Mouse (Mus musculus) adipocyte (in vitro differentiated cells): ENCODE results near the gene Gins2.
A peak's percentile ranks its signal among the peaks of the same experiment; 100 is the strongest.

ENCODE experiments used
- DNase-seq: peaks from one replicate; pipeline ENCODE4 v3.0.0-alpha.2; 2016; ENCODE audit warnings: low spot score

Gene Gins2

DNA sequence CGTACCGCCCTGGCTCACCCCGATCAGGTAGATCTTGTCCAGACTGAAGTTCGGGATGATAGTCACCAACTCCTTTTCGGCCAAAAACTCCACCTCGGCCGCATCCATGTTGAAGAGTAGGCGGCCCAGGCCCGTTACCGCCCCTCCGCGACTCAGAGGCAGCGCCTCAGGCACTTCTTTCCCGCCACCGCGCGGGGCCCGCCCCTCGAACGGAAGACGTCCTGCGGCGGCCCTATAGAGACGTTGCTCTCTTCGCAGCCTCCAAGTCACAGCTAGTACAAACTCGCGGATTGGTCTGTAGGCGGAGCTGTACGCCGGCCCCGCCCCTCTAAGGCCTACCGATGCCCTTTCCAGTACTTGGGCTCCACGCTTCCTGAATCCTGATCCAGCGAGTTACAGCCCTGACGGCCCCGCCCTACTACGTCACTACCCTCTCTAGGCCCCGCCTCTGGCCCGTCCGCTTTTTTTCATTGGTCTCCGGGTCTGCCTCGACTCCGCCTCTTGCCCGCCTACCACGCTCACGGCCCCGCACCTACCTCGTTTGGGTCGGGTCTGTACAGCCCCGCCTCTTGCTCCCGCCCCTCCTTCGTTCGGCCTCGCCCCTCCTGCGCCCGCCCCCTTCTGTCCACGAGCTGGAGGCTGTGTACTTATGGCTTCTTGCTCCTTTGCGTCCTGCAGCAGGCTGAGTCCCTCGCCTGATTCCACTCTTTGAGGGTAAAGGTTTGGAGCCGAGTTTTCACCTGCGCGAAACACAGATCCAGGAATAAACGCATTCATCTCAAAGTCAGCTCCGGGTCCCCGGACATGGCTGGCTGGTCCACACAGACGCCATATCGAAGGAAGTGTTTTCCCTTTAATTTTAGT is at the start of gene Gins2:
Gene Gins2 (minus strand): TSS at position 397 of the 864 bp plus-strand sequence.
- DNase-seq: peak; percentile 97

GRCm38 (mm10) chr8:120634329-120634839 is 45.3 kb upstream of the Gins2 start:
- DNase-seq: peak; percentile 68

- no peak for DNase-seq
These were observed 44.7 kb upstream of the Gins2 start for GRCm38 (mm10) chr8:120633665-120634271.

- no peak for DNase-seq
These were observed 44.0 kb upstream of the Gins2 start for GRCm38 (mm10) chr8:120632969-120633664.

DNA sequence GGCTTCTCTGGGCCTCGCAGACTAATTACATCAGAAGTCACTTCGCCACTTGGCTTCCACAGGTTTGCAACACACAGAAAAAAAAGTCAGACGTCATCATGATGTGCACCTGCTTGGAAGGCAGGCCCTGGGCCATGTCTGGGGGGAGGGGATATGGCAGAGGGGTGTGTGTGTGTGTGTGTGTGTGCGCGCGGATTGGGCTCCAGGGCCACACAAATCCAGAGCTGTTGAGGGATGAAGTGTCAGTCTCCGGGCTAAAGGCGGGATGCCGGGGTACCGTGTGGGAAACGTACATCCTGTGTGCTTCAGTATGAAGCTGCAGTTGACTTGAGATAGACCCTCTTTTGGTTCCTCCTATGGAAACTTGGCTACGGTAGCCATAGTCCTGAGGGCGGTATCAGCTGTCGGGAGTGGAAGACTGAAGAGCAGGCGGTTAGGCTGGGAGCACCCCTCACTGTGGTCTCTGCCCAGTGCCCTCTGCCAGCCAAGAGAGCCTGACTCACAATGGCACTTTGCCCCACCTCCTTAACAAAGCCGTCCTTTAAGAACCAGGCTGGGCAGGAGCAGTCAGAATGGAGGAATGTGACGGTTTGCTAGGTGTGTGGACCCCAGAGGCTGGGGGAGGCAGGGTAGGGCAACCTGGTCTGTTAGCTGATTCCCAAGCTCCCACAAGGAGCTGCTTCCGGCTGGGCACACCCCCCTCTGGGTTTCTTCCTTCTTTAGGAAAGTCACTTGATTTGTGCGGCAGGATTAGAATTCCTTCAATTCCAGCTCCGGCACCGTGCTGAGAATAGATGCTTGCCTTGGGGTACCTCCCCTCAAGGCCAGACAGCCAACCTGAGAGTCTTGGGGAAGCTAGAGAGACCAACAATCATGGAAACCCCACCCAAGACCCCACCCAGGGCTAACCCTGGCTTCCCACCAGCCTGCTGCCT is 42.6 kb upstream of the Gins2 start:
- peak; percentile 38 for DNase-seq

DNA sequence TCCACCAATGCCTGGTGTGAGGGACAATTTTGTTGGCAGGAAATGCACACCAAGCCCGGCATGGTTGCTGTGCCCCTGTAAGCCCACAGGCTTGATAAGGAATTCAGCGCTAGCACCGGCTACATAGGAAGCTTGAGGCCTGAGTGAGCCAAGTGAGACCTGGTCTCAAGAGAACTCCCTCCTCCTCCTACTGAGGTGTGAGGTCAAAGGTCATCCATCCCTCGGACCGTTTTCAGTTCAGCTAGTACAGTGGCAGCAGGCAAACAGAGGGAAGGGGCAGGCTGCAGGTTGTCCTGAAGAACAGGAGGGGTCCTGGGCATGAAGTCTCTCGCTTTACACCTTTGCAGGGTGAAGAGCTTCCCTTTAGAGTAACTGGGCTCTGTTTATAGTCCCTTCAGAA is 41.7 kb upstream of the Gins2 start:
- no peak for DNase-seq

DNA sequence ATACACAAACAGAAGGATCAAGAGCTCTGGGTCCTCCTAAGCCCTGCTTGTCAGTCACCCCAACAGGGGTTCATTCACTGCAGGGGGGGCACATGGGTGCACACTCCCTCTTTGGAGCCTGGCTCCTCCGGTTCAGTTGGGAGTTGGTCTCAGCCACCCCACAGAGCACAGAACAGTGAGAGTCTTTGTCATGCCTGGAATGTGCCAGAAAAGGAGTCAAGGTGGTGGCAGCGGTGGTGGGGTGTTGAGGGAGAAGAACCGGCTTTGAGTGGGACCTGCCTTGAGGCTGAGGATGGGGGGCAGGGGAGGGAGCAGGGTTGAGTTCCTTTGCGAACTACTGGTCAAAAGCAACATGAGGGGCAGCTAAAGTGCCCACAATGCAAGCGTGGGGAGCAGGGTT is 40.9 kb upstream of the Gins2 start:
- DNase-seq: no peak

GRCm38 (mm10) chr8:120627298-120627697 is 38.2 kb upstream of the Gins2 start:
- no peak for DNase-seq

DNA sequence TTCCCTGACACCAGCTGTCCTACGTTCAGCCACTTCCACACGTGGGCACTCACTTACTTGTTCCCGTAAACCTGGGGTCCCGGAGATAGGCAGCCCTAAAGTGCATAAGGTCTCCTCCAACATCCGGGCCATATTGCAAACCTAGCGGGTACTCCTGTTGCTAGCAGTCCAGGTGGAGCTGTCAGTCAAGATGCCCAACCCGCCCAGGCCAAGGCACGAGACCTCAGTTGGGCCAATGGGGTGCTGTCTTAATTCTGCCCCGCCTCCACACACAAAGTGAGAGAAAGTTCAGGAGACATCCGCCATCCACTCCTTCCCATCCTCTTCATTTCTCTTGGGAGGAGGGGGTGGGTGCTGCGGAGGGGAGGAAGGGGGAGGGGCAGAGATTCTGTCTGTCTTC is 37.4 kb upstream of the Gins2 start:
- no peak for DNase-seq

DNA sequence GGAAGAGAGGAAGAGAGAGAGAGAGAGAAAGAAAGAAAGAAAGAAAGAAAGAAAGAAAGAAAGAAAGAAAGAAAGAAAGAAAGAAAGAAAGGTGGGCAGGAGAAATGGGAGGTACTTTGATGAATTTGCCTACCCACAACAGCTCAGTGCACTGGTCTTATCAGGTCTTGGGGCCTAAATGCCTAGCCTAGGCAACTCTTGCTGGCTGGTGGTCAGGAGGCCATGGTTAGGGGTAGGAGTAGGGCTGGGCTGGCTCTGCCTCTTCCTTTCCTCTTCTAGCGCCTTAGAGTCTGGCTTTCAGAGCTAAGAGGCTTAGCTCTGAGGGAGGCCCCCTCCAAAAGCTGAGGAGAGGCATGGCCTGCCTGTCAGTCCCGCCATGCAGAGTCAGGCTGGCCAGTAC is 34.5 kb upstream of the Gins2 start:
- no peak for DNase-seq

GRCm38 (mm10) chr8:120622161-120622560 is 33.1 kb upstream of the Gins2 start:
- DNase-seq: no peak

- no peak for DNase-seq
These were observed 31.3 kb upstream of the Gins2 start for GRCm38 (mm10) chr8:120620441-120620840.

GRCm38 (mm10) chr8:120619235-120620180 is 30.4 kb upstream of the Gins2 start:
- peak; percentile 95 for DNase-seq

DNA sequence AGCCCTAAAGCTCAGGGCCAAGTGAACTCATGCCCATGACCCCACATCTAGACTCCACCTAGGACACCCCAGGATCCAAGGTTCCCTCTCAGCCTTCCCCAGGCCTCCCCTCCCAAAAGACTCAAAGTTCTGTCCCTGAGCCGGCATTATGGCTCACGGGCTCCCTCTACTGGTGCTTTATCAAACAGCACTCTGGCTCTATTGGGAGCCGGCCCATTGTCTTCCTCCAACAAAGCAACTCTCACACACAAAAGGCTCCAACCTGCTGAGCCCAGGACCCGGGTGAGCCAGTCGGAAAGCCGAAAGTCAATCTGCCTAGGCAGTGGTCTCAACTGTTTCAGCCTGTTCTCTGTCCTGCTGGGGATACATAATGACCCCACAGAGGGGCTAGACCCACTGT is 29.0 kb upstream of the Gins2 start:
- DNase-seq: peak; percentile 88

GRCm38 (mm10) chr8:120616663-120617626 is 27.8 kb upstream of the Gins2 start:
- peak; percentile 79 for DNase-seq

- no peak for DNase-seq
These were observed 25.4 kb upstream of the Gins2 start for GRCm38 (mm10) chr8:120614491-120614890.

- DNase-seq: peak; percentile 70
These were observed 21.7 kb upstream of the Gins2 start for GRCm38 (mm10) chr8:120610824-120611223.

DNA sequence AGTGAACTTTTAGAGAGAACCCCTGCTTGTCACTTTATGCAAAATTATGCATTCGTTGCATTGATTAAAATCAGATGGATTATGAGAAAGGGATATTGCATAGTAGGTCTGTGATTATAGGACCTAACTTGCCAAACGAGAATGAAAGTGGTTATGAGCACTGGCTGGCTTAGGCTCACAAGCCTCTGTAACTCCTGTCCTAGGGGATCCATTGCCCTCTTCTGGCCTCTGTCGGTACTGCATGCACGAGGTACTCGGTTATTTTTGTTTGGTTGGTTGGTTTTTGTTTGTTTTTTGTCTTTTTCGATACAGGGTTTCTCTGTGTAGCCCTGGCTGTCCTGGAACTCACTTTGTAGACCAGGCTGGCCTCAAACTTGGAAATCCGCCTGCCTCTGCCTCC is 18.8 kb upstream of the Gins2 start:
- peak; percentile 74 for DNase-seq

GRCm38 (mm10) chr8:120607460-120607859 is 18.4 kb upstream of the Gins2 start:
- no peak for DNase-seq
